ENCODE assay signal across 9 mouse cellular contexts in genomic region chr11:116498596-116498995, GRCm38 (mm10). TPM values are rescaled to one million over a fixed set of nuclear protein-coding genes. Genes with fewer than 3 reads are reported as not detected.
DNase-seq lines count a peak whose midpoint lies in the region; ATAC-seq and TF ChIP-seq lines count a peak whose summit lies in the region.
"Had no signal": no experiment of that assay in that cellular context is flagged by ENCODE, and none has a peak within 500 bp of the region (broad histone marks: within the 10 kb centered on the region; RNA-seq: fewer than 3 reads in every experiment).

No protein-coding gene starts in this region.

- WGBS in lung, embryonic 15.5 days: 21% methylated on average over 34 of the region's 34 CpGs
- 30% methylated on average over 32 of the region's 34 CpGs for WGBS in forebrain, postnatal 0 days
- WGBS in liver, embryonic 14.5 days (ENCODE audit: insufficient replicate concordance): 42% methylated on average over 34 of the region's 34 CpGs
- WGBS in stomach, postnatal 0 days: 30% methylated on average over 33 of the region's 34 CpGs

- H3K27me3 ChIP-seq in lung, embryonic 15.5 days: no peaks in the 10 kb centered on the region
- H3K27me3 ChIP-seq in forebrain, postnatal 0 days (ENCODE audit: insufficient read depth, low read length): no peaks in the 10 kb centered on the region
- H3K27me3 ChIP-seq in liver, embryonic 14.5 days (ENCODE audit: control insufficient read depth, insufficient read depth, low read length): no peaks in the 10 kb centered on the region
- no peaks in the 10 kb centered on the region for H3K27me3 ChIP-seq in stomach, postnatal 0 days (ENCODE audit: control insufficient read depth, insufficient read depth, low read length)

- H3K36me3 ChIP-seq in lung, embryonic 15.5 days: no peaks in the 10 kb centered on the region
- no peaks in the 10 kb centered on the region for H3K36me3 ChIP-seq in forebrain, postnatal 0 days (ENCODE audit: insufficient read depth)
- H3K36me3 ChIP-seq in liver, embryonic 14.5 days (replicated peaks; ENCODE audit: control insufficient read depth, insufficient read depth, low read depth): no peaks in the 10 kb centered on the region
- H3K36me3 ChIP-seq in stomach, postnatal 0 days (ENCODE audit: control insufficient read depth, insufficient read depth, low read length): no peaks in the 10 kb centered on the region

- no peaks in the 10 kb centered on the region for H3K9me3 ChIP-seq in lung, embryonic 15.5 days
- no peaks in the 10 kb centered on the region for H3K9me3 ChIP-seq in forebrain, postnatal 0 days (ENCODE audit: low read length)
- H3K9me3 ChIP-seq in liver, embryonic 14.5 days (ENCODE audit: control insufficient read depth, low read length): no peaks in the 10 kb centered on the region
- no peaks in the 10 kb centered on the region for H3K9me3 ChIP-seq in stomach, postnatal 0 days (ENCODE audit: control insufficient read depth, low read length)

- H3K4me1 ChIP-seq in lung, embryonic 15.5 days: peaks cover 19% of the 10 kb centered on the region; the same call in 1 of the 2 replicates
- no peaks in the 10 kb centered on the region for H3K4me1 ChIP-seq in forebrain, postnatal 0 days (ENCODE audit: insufficient read depth)
- H3K4me1 ChIP-seq in liver, embryonic 14.5 days (replicated peaks; ENCODE audit: control insufficient read depth in 2 of 2, insufficient read depth in 2 of 2, low read length in 1 of 2): peaks cover 3 to 14% of the 10 kb centered on the region in 2 experiments
- H3K4me1 ChIP-seq in stomach, postnatal 0 days (replicated peaks; ENCODE audit: control insufficient read depth, insufficient read depth): no peaks in the 10 kb centered on the region

- no peak for TF ChIP-seq CTCF in forebrain, postnatal 0 days (IDR thresholded peaks at IDR 0.05; ENCODE audit: low read depth)
- no peak for TF ChIP-seq CTCF in liver, embryonic 14.5 days (IDR thresholded peaks at IDR 0.05; ENCODE audit: low read depth)
- TF ChIP-seq CTCF in stomach, postnatal 0 days (IDR thresholded peaks at IDR 0.05; ENCODE audit: low read depth): no peak

- no peak for DNase-seq in lung, postnatal 4 days
- DNase-seq in forebrain, postnatal 0 days: no peak
- no peak for DNase-seq in liver, embryonic 14.5 days (ENCODE audit: low read depth in 3 of 3, low spot score in 3 of 3)
- DNase-seq in stomach, postnatal 0 days (ENCODE audit: low spot score): no peak
- DNase-seq in ovary, postnatal 10 days (ENCODE audit: low spot score): no peak
- DNase-seq in adrenal gland, postnatal 10 days: no peak
- DNase-seq: gastrocnemius, adult 2 months had no signal

- no peak for TF ChIP-seq EP300 in liver, embryonic 14.5 days (IDR thresholded peaks at IDR 0.05; ENCODE audit: low read depth)
- no peak for TF ChIP-seq EP300 in stomach, postnatal 0 days (optimal IDR thresholded peaks at IDR 0.05)

- peak overlapping the region; percentile 37 for H3K4me3 ChIP-seq in lung, embryonic 15.5 days
- H3K4me3 ChIP-seq in forebrain, postnatal 0 days (ENCODE audit: low read depth, low read length): peak overlapping the region; percentile 12; the same call in 1 of the 2 replicates
- no peak overlapping the region for H3K4me3 ChIP-seq in liver, embryonic 14.5 days (ENCODE audit: insufficient read depth in 1 of 2, low read depth in 2 of 2, low read length in 2 of 2)
- H3K4me3 ChIP-seq in stomach, postnatal 0 days (ENCODE audit: low read depth, low read length): peak overlapping the region; percentile 10; the same call in 1 of the 2 replicates
- H3K4me3 ChIP-seq: gastrocnemius, adult 2 months had no signal

- 0 out of 2 replicates have a peak, but pooled peaks have one; percentile 6 for ATAC-seq in lung, embryonic 15.5 days (ENCODE audit: borderline replicate concordance, extremely low read depth, low FRiP score, low TSS enrichment)
- no peak for ATAC-seq in forebrain, postnatal 0 days
- ATAC-seq in liver, embryonic 14.5 days (ENCODE audit: insufficient read depth): no peak
- no peak for ATAC-seq in stomach, postnatal 0 days (ENCODE audit: low FRiP score, low TSS enrichment)

- peak overlapping the region; percentile 68 for H3K4me2 ChIP-seq in lung, embryonic 15.5 days
- H3K4me2 ChIP-seq in forebrain, postnatal 0 days (ENCODE audit: low read depth): peak overlapping the region; percentile 44
- H3K4me2 ChIP-seq in liver, embryonic 14.5 days (ENCODE audit: low read depth): peak overlapping the region; percentile 32
- peak overlapping the region; percentile 47 for H3K4me2 ChIP-seq in stomach, postnatal 0 days (replicated peaks; ENCODE audit: low read depth)

- H3K27ac ChIP-seq in lung, embryonic 15.5 days: no peak overlapping the region
- no peak overlapping the region for H3K27ac ChIP-seq in forebrain, postnatal 0 days (ENCODE audit: low read depth, low read length)
- no peak overlapping the region for H3K27ac ChIP-seq in liver, embryonic 14.5 days
- no peak overlapping the region for H3K27ac ChIP-seq in stomach, postnatal 0 days (replicated peaks)
- H3K27ac ChIP-seq: gastrocnemius, adult 2 months had no signal

- peak overlapping the region; percentile 41 for H3K9ac ChIP-seq in lung, embryonic 15.5 days
- no peak overlapping the region for H3K9ac ChIP-seq in forebrain, postnatal 0 days
- H3K9ac ChIP-seq in liver, embryonic 14.5 days (replicated peaks): no peak overlapping the region
- peak overlapping the region; percentile 58 for H3K9ac ChIP-seq in stomach, postnatal 0 days (ENCODE audit: low read length)

RNA-seq across cellular contexts. Expression of gene Prpsap1, which starts 4.6 kb away (rescaled TPM):
- 180 and 187 TPM in 2 replicates for polyA plus RNA-seq in lung, embryonic 15.5 days (2015; fragmentation: Nextera tagmentation; extraction: Ambion mirVana)
- 92.2 and 96.0 TPM in 2 replicates for total RNA-seq in forebrain, postnatal 0 days (2014; rRNA removed)
- 143 and 158 TPM in 2 replicates for polyA plus RNA-seq in forebrain, postnatal 0 days (2015; fragmentation: Nextera tagmentation; extraction: Ambion mirVana)
- 19.2 and 22.2 TPM in 2 replicates for polyA plus RNA-seq in liver, embryonic 14.5 days (2012; rRNA removed)
- polyA plus RNA-seq in liver, embryonic 14.5 days (2014; fragmentation: Nextera tagmentation; extraction: Ambion mirVana): 38.4 and 40.4 TPM in 2 replicates
- 94.0 and 97.1 TPM in 2 replicates for polyA plus RNA-seq in stomach, postnatal 0 days (2015; fragmentation: Nextera tagmentation; extraction: Ambion mirVana)
- total RNA-seq in adrenal gland, postnatal 10 days (2021): 10 to 100 TPM; 68.0 to 80.1 TPM

RNA-seq across cellular contexts. Expression of gene Sphk1, which starts 32.1 kb away (rescaled TPM):
- 6.2 and 6.9 TPM in 2 replicates for polyA plus RNA-seq in lung, embryonic 15.5 days (2015; fragmentation: Nextera tagmentation; extraction: Ambion mirVana)
- 12.7 and 13.8 TPM in 2 replicates for total RNA-seq in forebrain, postnatal 0 days (2014; rRNA removed)
- polyA plus RNA-seq in forebrain, postnatal 0 days (2015; fragmentation: Nextera tagmentation; extraction: Ambion mirVana): 8.7 and 10.2 TPM in 2 replicates
- polyA plus RNA-seq in liver, embryonic 14.5 days (2012; rRNA removed): 23.0 and 24.1 TPM in 2 replicates
- 26.8 and 32.2 TPM in 2 replicates for polyA plus RNA-seq in liver, embryonic 14.5 days (2014; fragmentation: Nextera tagmentation; extraction: Ambion mirVana)
- 7.9 and 10.0 TPM in 2 replicates for polyA plus RNA-seq in stomach, postnatal 0 days (2015; fragmentation: Nextera tagmentation; extraction: Ambion mirVana)
- total RNA-seq in adrenal gland, postnatal 10 days (2021): 1 to 10 TPM; 3.0 to 5.1 TPM

RNA-seq across cellular contexts. Expression of gene Qrich2, which starts 32.6 kb away (rescaled TPM):
- polyA plus RNA-seq in lung, embryonic 15.5 days (2015; fragmentation: Nextera tagmentation; extraction: Ambion mirVana): 0.08 TPM in 1 of 2 replicates, not detected in the other
- total RNA-seq in forebrain, postnatal 0 days (2014; rRNA removed): not detected in 2 replicates
- polyA plus RNA-seq in forebrain, postnatal 0 days (2015; fragmentation: Nextera tagmentation; extraction: Ambion mirVana): not detected in 2 replicates
- 0.01 and 0.02 TPM in 2 replicates for polyA plus RNA-seq in liver, embryonic 14.5 days (2012; rRNA removed)
- 0.08 TPM in 1 of 2 replicates, not detected in the other for polyA plus RNA-seq in liver, embryonic 14.5 days (2014; fragmentation: Nextera tagmentation; extraction: Ambion mirVana)
- 0.08 and 0.16 TPM in 2 replicates for polyA plus RNA-seq in stomach, postnatal 0 days (2015; fragmentation: Nextera tagmentation; extraction: Ambion mirVana)
- total RNA-seq in adrenal gland, postnatal 10 days (2021): not detected
- total RNA-seq: left cerebral cortex, postnatal 14 days had no signal

Comparison
In these comparisons a context has a peak if more than half of its experiments do, and no peak if none do; other contexts are left out.
1. H3K4me3 ChIP-seq: peak in lung, embryonic 15.5 days (single experiment), forebrain, postnatal 0 days (single experiment) and stomach, postnatal 0 days (single experiment); none in liver, embryonic 14.5 days (0 of 2).
2. H3K9ac ChIP-seq: peak in lung, embryonic 15.5 days (single experiment) and stomach, postnatal 0 days (single experiment); none in forebrain, postnatal 0 days (single experiment) and liver, embryonic 14.5 days (single experiment).
3. Peak in every context shown above with its lines, with median percentiles within 50 percentile points of each other: H3K4me2 ChIP-seq.